ENCODE assay signal across 31 mouse cellular contexts in the genomic region with DNA sequence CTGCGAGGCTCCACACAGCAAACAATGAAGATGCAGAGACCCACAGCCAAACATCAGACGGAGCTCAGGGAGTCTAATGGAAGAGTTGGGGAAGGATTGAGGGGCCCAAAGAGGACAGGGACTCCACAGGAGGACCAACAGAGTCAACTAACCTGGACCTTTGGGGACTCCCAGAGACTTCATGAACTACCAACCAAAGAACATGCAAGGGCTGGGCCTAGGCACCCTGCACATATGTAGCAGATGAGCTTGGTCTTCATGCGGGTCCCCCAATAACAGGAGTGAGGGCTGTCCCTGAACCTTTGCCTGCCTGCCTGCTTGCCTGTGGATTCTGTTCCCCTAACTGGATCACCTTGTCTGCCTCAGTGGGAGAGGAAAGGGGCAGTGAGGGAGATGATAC.
"Had no signal": no experiment of that assay in that cellular context is flagged by ENCODE, and none has a peak within 500 bp of the region (broad histone marks: within the 10 kb centered on the region; RNA-seq: fewer than 3 reads in every experiment).

No protein-coding gene starts in this region.

- H3K27me3 ChIP-seq: limb, embryonic 12.5 days; limb, embryonic 13.5 days; limb, embryonic 15.5 days; liver, embryonic 12.5 days; liver, embryonic 13.5 days; liver, embryonic 15.5 days; lung, embryonic 15.5 days; megakaryocyte, embryonic 14.5 days; midbrain, embryonic 12.5 days; midbrain, embryonic 13.5 days; midbrain, embryonic 15.5 days; neural tube, embryonic 12.5 days had no signal

- H3K9me3 ChIP-seq: limb, embryonic 10.5 days; limb, embryonic 12.5 days; limb, embryonic 13.5 days; limb, embryonic 15.5 days; liver, embryonic 12.5 days; liver, embryonic 13.5 days; liver, embryonic 15.5 days; lung, embryonic 15.5 days; megakaryocyte, embryonic 14.5 days; midbrain, embryonic 12.5 days; midbrain, embryonic 13.5 days; midbrain, embryonic 15.5 days; neural tube, embryonic 12.5 days had no signal

- H3K9ac ChIP-seq: limb, embryonic 12.5 days; limb, embryonic 13.5 days; limb, embryonic 15.5 days; liver, embryonic 12.5 days; liver, embryonic 13.5 days; liver, embryonic 14.5 days; liver, embryonic 15.5 days; liver, postnatal 0 days; lung, embryonic 14.5 days; lung, embryonic 15.5 days; midbrain, embryonic 12.5 days; midbrain, embryonic 13.5 days; midbrain, embryonic 15.5 days; neural tube, embryonic 12.5 days had no signal

- H3K27ac ChIP-seq: left cerebral cortex, adult 2 months; limb, embryonic 10.5 days; limb, embryonic 12.5 days; limb, embryonic 13.5 days; limb, embryonic 15.5 days; liver, embryonic 12.5 days; liver, embryonic 13.5 days; liver, embryonic 14.5 days; liver, embryonic 15.5 days; lung, embryonic 15.5 days; macrophage; midbrain, embryonic 12.5 days; midbrain, embryonic 13.5 days; midbrain, embryonic 15.5 days; neural tube, embryonic 12.5 days had no signal

- H3K4me1 ChIP-seq: limb, embryonic 10.5 days; limb, embryonic 12.5 days; limb, embryonic 13.5 days; limb, embryonic 15.5 days; liver, embryonic 12.5 days; liver, embryonic 13.5 days; liver, embryonic 15.5 days; lung, embryonic 15.5 days; midbrain, embryonic 12.5 days; midbrain, embryonic 13.5 days; midbrain, embryonic 15.5 days; neural tube, embryonic 12.5 days had no signal

- H3K4me3 ChIP-seq: left cerebral cortex, adult 2 months; limb, embryonic 10.5 days; limb, embryonic 12.5 days; limb, embryonic 13.5 days; limb, embryonic 15.5 days; liver, embryonic 12.5 days; liver, embryonic 13.5 days; liver, embryonic 15.5 days; lung, embryonic 15.5 days; megakaryocyte, embryonic 14.5 days; midbrain, embryonic 12.5 days; midbrain, embryonic 13.5 days; midbrain, embryonic 15.5 days; myocyte; neural tube, embryonic 12.5 days had no signal

- DNase-seq: left cerebral cortex, postnatal 4 days; liver; liver, embryonic 13.5 days; liver, postnatal 0 days; lung, adult 18-20 months; lung, adult 2 months; lung, embryonic 14.5 days; lung, postnatal 10 days; lung, postnatal 14 days; lung, postnatal 36 days; lung, postnatal 4 days; midbrain, embryonic 14.5 days had no signal

- H3K4me2 ChIP-seq: limb, embryonic 12.5 days; limb, embryonic 13.5 days; limb, embryonic 15.5 days; liver, embryonic 11.5 days; liver, embryonic 12.5 days; liver, embryonic 13.5 days; liver, embryonic 15.5 days; lung, embryonic 14.5 days; lung, embryonic 15.5 days; midbrain, embryonic 12.5 days; midbrain, embryonic 13.5 days; midbrain, embryonic 15.5 days; neural tube, embryonic 12.5 days had no signal

- ATAC-seq: liver, embryonic 12.5 days; liver, postnatal 0 days; lung, postnatal 0 days; midbrain, embryonic 13.5 days; midbrain, embryonic 15.5 days; midbrain, embryonic 16.5 days had no signal
